Mouse (Mus musculus): ENCODE measurements around the gene Plvap.

DNA sequence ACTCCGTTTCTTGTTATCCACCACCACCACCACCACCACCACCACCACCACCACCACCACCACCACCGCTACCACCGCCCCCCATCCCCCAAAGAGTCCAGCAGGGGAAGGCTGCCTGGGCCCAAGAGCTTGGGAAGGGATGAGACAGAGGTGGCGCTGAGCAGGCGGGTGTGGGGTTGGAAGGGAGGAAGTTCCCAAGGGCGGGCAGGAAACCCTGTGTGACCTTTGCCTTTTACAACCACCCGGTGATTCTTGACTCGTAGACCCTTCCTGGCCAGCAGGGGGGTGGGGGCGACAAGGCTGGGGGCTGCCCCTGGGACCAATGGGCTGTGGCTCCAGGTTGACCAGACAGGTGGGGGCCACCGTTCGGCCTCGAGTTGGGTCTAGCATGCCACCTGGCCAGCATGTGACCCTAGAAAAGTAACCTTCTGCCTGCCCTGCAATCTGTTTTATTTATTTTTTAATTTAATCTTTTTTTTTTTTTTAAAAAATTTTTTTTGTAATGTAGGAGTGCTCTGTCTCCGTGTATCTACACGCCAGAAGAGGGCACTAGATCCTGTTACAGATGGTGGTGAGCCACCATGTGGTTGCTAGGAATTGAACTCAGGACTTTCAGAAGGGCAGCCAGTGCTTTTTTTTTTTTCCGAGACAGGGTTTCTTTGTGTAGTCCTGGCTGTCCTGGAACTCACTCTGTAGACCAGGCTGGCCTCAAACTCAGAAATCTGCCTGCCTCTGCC is 1.6 kb upstream of the Plvap start:
- TF ChIP-seq CTCF (IDR thresholded peaks at IDR 0.05 in 2 of 3, conservative IDR thresholded peaks at IDR 0.05 in 1 of 3; ENCODE audit: control insufficient read depth in 1 of 3, insufficient read depth in 1 of 3, low read depth in 2 of 3, low read length in 3 of 3, poor library complexity in 1 of 3, severe bottlenecking in 1 of 3): peak in 2 of 3 experiments; percentile 27 to 30; a peak in 3 of 6 replicates
- TF ChIP-seq SIN3A (IDR thresholded peaks at IDR 0.05; ENCODE audit: low read length): no peak
- no peak for TF ChIP-seq KAT2A (conservative IDR thresholded peaks at IDR 0.05; ENCODE audit: low read depth, low read length)
- no peak for TF ChIP-seq CHD1 (IDR thresholded peaks at IDR 0.05; ENCODE audit: low read depth, low read length)
- TF ChIP-seq GATA1 (IDR thresholded peaks at IDR 0.05; ENCODE audit: low read depth, low read length): no peak
- no peak for TF ChIP-seq HCFC1 (IDR thresholded peaks at IDR 0.05; ENCODE audit: low read depth, low read length)
- TF ChIP-seq MYB (IDR thresholded peaks at IDR 0.05; ENCODE audit: low read depth, low read length): no peak
- no peak for TF ChIP-seq MAX (IDR thresholded peaks at IDR 0.05; ENCODE audit: low read length)
- no peak for TF ChIP-seq E2F4 (IDR thresholded peaks at IDR 0.05; ENCODE audit: borderline replicate concordance, low read depth, low read length)

All from MEL (cell line).